Mouse (Mus musculus) right cerebral cortex, postnatal 10 days (tissue): Measurements from ENCODE around the gene Il17rb.

Source experiments
- DNase-seq, 2 experiments: peaks; one replicate each; pipeline ENCODE4 v3.0.0; 2021; ENCODE audit warnings: low spot score in 2 of 2

Il17rb gene

DNA sequence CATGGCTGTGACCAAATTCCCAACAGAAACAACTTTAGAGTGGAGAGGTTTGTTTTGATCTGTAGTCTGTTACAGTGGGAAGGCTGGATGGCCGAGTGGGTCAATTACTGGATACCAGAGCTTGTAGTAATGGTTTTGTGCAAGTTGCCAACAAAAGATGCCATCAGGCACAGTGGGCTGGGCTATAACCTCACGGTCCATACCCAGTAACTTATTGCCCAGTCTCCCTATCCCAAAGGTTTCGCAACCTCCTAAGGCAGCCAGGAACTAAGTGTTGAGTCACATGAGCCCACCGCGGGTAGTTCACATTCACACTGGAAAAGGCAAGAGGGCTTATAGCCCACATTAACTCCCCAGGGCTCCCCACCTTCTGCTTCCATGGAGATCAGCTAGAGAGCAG lies 8.0 kb upstream of the Il17rb start:
- DNase-seq = no peak

DNA sequence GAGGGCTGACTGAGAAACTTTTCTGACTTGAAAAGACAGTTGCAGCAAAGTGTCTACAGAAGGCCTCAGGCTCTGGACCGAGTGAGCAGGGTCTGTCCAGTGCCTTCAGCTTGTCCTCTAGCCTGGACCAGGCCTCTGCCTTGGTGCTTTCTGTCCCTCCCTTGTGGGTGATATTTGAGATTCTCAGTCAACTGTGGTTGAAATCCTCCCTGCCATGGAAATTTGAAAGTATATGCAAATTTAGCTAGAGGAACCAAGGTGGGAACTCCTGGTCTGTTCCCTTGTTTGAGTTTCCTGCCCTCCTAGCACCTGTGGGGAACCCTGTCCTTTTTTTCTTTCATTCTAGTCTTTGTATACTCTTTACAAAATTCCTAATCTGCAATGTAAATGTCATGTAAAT lies 6.3 kb upstream of the Il17rb start:
- DNase-seq = no peak

DNA sequence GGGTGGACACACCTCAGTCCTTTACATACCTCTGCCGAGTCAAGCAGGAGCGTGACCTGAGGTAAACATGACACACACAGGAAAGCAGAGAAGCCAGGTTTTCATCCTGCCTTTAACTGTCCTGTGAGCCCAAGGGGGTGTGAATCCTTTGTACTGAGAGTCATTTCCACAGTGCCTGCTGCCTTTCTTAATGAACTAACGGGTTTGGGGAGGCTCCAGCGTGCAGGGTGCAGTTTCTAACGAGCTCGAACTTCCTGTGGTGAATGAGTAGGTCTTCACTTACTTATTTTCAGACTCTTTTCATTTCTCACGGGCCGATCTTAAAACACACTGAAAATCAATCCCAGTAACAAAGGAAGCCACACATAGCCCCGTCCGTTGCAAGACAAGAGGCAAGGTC lies 5.8 kb upstream of the Il17rb start:
- no peak for DNase-seq

DNA sequence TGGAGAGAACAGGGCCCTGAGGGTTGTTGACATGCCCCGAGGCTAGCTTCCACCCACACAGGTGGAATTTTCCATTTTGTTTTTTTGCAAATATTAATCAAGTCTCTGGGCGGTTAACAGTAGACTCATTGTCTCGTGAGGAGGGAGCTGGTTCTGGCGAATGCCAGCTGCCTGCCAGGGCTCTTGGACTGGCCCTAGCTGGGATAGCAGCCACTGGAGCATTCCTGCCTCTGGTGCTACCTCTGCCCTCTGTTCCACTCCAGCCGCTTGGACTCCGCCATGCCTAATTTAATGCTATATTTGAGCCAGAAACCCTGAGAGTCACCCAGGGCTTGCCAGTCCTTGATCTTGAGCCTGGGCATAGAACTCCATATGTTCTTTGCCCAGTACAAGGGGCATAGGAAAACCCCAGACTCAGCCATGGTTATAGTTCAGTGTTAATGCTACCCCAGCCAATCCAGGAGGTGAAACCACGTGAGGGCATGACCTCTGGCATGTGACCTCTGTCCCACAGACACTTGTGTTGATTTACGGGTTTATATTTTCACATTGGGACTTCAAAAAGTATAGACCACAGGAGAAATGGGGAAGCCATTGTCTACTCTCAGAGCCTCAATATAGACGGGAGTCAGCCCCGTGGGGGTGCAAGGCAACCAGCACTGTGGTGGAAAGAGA lies 3.3 kb upstream of the Il17rb start:
- DNase-seq = peak in 1 of 2 experiments; percentile 48

DNA sequence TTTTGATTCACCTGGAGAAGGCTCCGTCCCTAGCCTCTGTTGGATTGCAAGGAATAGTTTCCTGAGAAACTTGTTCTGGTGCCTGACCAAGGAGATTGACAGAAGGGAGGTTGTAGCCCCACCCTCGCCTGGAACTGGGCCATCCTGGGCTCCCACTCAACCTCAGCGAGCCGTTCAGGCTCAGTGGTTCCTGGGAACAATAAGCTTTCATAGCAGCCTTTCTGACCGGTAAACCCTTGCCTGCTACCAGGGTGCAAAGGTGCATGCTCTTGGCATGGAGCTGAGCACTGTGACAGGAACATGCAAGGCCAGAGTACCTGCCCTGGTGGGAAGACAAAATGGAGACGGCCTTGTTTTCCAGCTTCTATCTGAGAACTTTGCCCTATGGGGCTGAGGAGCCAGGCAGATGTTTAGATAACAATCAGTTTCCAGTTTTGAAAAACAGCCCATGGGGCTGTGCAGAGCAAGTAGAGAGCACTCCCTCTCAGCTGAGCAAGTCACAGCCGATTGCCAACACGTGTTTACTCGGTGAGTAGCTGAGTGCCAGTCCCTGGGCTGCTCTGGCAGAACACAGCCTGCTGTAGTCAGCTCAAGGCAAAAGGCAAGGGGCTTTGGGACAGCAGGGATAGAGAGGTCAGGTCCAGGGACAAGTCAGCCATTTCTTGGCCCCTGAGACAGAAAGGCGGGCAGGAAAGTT lies 1.3 kb upstream of the Il17rb start:
- peak; percentile 71 for DNase-seq

DNA sequence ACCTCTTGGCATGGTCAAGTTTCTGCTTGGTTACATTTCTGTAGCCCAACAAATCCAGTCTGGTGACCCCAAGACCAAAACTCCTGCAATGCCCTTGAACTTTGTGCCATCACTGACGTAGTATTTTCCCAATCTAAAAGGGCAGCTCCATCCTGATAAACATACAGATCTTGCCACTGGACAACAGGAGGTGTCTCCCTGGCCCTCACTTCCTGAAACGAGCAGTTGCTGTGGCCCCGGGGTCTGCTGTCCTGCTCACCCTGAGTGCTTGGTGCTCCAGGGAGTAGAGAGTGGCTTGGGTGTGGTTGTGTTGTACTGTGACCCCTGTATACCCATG lies 9.3 kb downstream of the Il17rb start:
- DNase-seq = no peak

DNA sequence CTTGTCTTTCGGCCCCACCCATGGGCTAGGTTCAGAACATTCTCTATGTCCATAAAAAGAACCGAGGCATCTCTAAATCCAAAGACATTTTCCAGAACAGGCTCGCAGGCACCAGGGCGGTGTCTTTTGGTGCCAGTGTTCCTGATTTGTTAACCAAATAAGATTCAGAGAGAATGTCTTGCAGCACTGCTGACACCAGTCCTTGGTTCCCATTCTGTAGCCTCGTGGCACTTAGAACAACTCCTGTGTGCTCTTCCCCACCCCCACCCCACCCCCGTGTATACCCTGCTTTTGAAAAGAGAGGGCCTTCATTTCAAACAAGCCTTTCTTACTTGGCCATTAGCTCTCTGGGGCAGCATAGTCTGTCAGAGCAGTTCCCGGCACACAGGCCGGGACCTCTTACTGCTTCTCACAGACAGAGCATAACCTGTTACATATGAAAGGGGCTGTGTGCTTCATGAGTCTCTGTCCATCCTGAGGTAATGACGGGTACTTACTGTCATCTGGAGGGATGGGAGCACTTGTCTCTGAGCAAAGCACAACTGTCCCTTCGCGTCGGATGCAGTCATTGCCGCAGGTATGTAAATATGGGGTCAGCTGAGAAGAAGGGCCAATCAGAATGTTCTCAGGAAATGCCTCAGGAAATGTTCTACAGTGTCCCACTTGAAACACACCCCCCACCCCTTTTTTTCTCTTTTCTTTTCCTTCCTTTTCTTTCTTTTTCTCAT lies 9.8 kb downstream of the Il17rb start:
- no peak for DNase-seq

DNA sequence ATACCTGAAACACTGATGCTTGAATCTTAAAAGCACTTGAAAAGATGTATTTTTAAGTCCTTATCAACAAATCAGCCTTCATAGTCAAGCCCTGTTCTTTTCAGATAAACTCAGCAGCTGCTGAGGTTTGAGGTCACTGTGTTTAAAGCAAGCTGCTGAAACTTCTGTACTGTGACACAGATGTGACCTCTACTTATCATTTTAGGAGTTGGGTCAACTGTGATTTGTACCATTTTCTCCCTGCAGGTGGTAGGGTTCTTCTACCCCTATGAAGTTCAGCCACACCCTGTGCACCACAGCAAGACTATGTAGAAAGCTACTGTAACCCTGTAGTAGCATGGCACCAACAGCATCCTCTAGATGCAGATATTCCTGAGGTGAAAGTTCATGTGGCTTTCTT lies 11.4 kb downstream of the Il17rb start:
- no peak for DNase-seq

DNA sequence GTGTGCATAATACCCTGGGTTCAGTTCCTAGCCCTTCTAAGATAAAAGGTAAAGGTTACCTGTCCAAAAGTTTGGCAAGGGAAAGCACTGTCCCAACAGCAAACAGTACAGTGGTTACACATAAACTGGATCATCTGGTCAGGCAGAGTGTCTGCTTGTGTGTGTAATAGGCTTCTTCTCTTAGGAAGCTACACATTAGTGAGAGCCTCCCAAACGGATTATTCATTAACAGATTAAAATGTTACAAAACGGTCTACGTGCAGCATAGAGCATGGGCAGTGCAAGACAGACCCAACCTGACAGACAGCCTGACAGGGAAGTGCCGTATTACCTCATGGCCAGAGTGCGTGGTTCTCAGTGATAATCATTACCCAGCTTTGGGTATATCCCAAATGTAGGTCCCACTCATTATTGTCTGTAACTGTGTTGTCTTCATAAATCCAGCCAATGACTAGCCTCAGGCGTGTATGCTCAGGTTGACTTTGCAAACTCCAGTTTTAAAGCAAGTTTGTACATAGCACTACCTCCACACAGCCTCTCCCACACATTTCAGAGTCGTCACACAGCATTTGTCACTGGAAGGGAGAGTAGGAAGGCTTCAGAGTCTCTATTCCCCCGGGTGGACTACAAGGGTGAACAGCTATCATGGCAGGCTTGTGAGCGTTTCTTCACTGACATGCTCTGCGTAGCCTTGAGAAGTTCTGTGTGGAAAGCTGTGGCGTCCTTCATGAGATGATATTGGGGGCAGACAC lies 12.5 kb downstream of the Il17rb start:
- no peak for DNase-seq

DNA sequence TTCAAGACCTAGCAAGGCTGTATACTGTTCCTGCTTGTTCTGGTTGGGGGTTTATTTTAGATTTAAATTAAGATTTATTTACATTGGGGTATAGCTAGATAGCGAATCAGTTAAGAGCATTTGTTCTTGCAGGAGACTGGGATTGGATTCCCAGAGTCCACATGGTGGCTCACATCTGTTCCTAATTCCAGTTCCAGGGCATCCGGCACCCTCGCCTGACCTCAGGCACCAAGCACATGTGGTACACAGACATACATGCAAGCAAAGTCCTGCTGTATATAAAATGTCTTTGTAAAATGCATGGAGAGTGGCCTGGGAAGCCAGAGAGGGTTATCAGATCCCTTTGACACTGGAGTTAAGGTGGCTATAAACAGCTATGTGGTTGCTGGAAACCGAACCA lies 13.7 kb downstream of the Il17rb start:
- no peak for DNase-seq

DNA sequence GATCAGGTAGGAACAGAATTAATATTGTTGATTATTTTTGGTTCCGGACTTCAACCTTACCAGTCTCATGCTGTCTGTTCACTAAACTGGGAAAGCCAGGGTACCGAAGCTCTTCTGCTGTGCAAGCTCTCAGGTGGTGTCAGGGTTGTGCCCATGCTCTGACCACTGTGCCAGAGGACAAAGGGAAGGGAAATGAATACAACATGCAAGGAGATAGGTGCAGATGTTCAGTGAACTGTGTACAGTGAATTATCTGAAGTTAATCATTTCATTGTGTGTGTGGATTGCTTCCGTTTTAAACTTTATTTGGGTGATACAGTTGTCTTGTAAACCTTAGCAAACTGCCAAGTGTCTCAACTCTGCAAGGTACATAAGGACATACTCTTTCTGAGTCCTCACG lies 20.4 kb downstream of the Il17rb start:
- no peak for DNase-seq

DNA sequence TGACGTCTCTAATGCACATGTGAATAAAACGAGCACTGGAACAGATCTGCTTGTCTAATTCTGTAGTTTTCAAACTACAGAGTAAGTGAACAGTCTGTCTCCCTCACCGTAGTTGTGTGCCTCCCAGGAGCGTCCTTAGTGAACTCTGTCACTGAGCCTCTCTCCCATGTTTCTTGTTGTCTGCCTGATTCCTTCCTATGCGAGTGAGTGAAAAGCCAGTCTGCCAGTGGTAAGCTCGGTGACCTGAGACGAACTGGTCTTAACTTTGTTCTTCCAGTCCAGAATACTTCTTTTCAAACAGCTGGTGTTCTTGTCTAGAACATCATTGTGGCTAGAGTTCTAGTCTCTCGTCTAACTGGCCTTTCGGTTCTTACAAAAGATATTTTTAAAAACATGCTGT lies 21.0 kb downstream of the Il17rb start:
- DNase-seq = no peak

DNA sequence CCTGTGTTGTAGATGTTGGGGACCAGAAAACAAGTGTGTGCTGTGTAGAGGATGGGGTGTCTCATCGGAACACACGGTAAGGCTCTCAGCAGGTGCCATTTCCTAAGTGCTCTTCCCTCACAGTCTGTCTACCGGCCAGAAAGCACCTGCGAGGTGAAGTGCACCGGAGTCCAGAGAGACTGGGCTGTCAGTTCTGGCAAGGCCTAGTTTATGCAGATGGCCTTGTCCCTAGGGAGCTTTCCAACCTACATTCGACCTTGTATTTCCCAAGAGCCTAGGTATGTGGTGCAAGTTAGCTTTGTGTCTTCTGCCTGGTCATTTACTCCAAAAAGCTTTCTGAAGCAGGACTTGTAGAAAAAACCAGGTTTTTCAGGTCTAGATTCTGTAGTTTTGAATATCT lies 21.4 kb downstream of the Il17rb start:
- DNase-seq = no peak

DNA sequence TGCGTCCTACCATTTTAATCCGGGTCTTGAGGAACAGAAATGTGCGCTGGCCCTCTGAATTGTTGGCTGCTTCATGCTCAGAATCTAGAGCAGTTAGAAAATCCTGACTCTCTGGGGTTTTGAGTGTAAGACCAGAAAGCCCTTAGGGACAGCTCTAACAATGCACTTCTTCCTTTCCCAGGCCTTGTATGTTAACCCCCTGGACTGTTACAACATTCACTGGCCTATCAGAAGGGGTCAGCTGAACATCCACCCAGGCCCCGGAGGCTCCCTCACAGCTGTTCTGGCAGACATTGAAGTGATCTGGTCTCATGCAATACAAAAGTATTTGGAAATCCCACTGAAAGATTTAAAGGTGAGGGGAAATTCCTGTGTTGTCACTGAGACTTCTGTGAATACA lies 22.6 kb downstream of the Il17rb start:
- no peak for DNase-seq

DNA sequence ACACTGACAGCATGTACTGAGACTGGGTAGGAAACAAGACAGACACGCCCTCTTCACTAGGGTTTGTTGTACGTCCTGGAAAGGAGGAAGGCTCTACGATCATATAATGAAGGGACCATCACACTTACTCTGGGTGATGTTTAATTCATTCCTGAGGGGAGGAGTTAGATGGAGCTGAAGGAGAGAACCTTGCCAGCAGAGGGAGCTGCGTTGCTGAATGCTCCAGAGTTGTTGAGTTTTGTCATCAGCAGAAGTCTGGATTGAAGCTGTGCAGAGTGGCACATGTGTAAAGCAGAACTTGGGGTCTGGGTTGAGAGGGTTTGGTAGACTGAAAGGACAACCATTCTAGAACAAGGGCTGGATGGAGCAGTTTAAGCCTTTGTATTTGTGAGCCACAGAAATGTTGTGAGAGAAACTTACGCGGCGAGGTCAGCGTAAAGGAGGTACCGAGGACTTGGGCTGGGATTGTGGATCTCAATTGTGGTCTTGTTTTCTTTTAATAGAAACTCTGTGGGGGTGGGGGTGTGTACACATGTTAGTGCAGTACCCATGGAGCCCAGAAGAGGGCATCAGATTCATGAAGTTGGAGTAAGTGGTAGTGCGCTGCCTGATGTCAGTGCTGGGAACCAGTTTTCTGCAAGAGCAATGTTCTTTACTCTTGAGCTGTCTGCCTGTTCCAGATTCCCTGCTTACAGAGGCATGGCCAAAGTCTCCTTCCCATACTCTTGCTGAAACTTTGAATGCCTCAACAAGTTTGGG lies 28.1 kb downstream of the Il17rb start:
- no peak for DNase-seq

DNA sequence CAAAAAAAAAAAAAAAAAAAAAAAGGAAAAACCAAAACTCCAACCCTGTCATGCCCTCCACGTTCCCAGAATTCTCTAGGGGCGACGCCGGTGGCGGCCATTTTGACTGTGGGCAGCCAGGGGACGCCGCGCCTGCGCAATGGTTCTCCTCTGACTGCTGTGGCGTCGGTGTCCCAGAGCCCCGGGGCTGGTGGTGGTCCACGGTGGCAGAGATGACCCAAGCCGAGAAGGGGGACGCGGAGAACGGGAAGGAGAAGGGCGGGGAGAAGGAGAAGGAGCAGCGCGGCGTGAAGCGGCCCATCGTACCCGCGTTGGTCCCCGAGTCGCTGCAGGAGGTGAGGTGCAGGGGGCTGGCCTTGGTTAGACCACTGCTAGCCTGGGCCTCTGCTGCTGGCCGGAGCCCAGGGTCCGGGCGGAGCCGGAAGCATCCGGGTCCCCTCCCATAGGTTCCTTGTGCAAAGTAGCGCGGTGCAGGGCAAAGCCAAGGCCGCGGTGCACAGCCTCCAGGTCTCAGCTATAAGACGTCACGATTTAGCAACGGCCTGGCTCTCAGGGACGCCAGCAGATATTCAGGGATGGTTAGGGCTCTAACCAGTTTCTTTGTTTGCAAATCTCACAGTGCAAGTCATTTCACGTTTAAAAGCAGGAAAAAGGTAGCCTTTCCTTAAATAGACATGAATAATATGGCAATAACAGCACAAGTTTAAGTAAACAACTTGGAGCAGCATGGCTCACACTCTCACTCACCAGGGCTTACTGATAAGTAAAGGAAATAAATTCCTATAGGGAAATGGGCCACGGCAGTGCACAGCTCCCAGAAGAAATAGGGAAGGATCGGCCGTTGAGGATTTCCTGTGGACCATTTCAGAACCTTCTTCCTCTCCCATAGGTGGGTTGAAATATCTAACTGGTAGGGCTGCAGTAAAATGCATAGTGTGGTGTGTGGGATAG lies 30.2 kb downstream of the Il17rb start, which contains the start of gene Actr8:
Gene Actr8 (plus strand): TSS at position 84 of the 951 bp plus-strand sequence.
- DNase-seq = peak; percentile 94 to 97

DNA sequence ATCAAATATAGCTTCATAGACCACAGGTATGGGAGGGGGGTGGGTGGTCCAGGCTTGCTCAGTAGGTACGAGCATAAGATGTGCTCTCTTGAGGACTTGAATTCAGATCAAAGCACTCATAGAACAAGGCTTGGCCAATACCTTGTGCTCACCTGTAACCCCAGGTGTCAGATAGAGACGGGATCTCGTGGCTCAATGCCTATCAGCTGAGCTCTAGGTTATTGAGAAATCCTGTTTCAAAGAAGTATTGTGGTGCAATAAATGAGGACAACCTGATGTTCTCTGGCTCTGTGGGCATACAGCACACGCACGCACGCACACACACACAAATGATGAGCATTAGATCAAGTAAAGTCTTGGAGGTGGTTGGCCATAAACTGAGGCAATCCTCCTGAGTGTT lies 31.8 kb downstream of the Il17rb start:
- DNase-seq = no peak

DNA sequence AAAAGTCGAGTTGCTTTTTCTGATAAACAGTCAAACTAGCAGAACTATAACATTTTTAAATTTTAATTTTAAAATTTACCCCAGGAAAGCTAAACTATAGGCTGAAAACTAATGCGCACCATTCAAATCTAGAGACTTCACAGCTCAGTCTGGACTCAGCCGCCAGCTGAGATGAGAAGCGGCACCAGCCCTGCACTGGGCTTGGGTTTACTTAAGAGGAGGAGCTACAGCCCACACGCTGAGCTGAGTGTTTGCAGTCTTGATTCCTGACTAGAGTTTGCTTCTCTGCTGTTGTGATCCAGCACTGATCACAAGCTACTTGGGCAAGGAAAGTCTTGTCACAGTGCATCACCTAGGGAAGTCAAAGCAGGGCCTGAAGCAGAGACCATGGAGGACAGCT lies 36.7 kb downstream of the Il17rb start:
- no peak for DNase-seq

DNA sequence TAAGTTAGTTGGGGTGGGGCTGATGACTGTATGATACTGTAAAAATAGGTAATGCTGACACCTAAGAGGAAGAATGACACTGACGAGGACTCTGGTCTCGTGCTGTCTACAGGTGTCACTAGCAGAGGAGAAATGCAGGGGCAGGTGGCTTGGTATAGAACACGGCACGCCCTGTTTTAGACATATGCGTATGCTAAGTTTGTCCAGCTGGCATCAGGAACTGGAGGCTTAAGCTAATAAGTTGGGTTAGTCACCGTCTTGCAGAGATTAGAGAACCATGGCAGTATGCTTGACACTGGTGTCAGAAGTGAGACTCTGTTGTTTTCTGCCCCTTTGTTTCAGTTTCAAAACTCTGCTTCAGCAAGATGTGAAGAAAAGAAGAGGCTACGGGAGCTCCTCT lies 37.2 kb downstream of the Il17rb start:
- no peak for DNase-seq

DNA sequence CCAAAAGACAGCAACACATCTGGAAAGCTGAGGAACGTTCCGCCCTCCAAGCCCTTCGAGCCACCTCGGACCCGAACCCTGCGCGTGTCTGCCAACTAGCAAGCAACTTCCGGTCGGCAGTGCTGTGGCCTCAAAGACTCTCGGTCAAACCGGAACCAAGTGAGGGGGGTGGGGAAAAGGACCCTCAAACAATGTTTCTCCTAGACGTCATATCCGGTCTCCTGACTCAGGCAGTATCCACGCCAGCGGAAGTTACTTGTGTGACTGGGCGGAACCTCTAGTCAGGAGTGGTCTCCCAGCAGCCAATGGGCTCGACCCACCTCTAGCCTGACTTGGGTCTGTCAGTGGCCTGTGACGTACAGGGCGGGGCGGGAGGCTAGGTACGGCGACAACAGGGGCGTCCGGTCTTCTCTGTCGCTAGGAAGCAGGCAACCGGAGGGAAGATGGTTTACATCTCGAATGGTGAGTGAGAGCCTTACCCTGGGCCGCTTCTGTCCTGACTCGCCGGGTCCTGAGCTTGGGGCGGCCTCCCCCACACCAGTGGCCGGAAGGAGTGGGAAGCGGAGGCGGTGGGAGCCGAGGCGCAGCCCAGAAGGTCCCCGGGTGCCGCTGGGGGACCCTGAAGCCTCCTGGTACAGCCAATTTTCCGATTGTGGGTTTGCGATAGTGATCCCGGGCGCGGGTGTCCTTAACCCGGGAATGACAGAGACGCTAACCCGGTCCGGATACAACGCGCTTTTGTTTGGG lies 40.4 kb downstream of the Il17rb start, which contains the start of gene Selenok:
Gene Selenok (plus strand): TSS at position 234 of the 747 bp plus-strand sequence.
- peak; percentile 98 to 99 for DNase-seq
